Mouse (Mus musculus) left cerebral cortex, adult 2 months (tissue): ENCODE results near the gene Iqschfp. TPM values are rescaled to one million over a fixed set of nuclear protein-coding genes. Genes with fewer than 3 reads are reported as not detected.

Experiments
- DNase-seq, 2 experiments: peaks; one replicate each; pipeline ENCODE4 v3.0.0; 2021 to 2022; ENCODE audit warnings: low spot score in 2 of 2, mixed read lengths in 1 of 2; ENCODE audit errors: extremely low spot score in 1 of 2
- H3K27ac ChIP-seq: fragments of 200-600 bp; 2 replicates; pipeline ENCODE4 v1.8.1; 2022
- H3K4me3 ChIP-seq: fragments of 200-600 bp; 2 replicates; pipeline ENCODE4 v1.8.1; 2022
- CTCF ChIP-seq: fragments of 200-600 bp; IDR thresholded peaks from 2 replicates; pipeline ENCODE4 v1.8.1; 2022; ENCODE audit warnings: antibody characterized with exemption, mild to moderate bottlenecking, moderate library complexity
- intact Hi-C: fragments of 180-260 bp; cut with DNase I; formaldehyde crosslinking; loops from one replicate; pipeline ENCODE4 v1.15.1; 2025
- total RNA-seq, 2 experiments: library from RNA; stranded (reverse); gene quantifications; 2 replicates each; pipeline ENCODE4 v1.2.3; 2021

Iqschfp gene
- total RNA-seq, 2 experiments from 2014 or later = 8.4 to 12.6 TPM

GRCm38 (mm10) chr3:68494296-68495095, 602.5 kb downstream of the Iqschfp start:
- peak; percentile 31 to 42 for DNase-seq
- H3K27ac ChIP-seq = peak overlapping the region; percentile 93
- H3K4me3 ChIP-seq = peak overlapping the region; percentile 66
- intact Hi-C loops = loop anchor here (1.0 to 5.0 kb wide), 5 partner anchors 22 to 436 kb away; no protein-coding TSS in a partner anchor
- TF ChIP-seq CTCF = no peak

GRCm38 (mm10) chr3:68495096-68495735, 603.2 kb downstream of the Iqschfp start:
- peak; percentile 9 for TF ChIP-seq CTCF
- intact Hi-C loops = loop anchor here (2.0 kb wide), 3 partner anchors 48 to 436 kb away; no protein-coding TSS in a partner anchor
- H3K27ac ChIP-seq = peak overlapping the region; percentile 93

GRCm38 (mm10) chr3:68495736-68496242, 603.8 kb downstream of the Iqschfp start:
- peak overlapping the region; percentile 93 for H3K27ac ChIP-seq
- intact Hi-C loops = loop anchor here (2.0 kb wide), 3 partner anchors 47 to 437 kb away; no protein-coding TSS in a partner anchor
- no peak for TF ChIP-seq CTCF
- DNase-seq = peak in 1 of 2 experiments; percentile 42
- peak overlapping the region; percentile 66 for H3K4me3 ChIP-seq

More at GRCm38 (mm10) chr3:68495096-68495735, 603.2 kb downstream of the Iqschfp start:
- H3K4me3 ChIP-seq = peak overlapping the region; percentile 66
- peak; percentile 63 to 70 for DNase-seq

- no peak for TF ChIP-seq CTCF
- DNase-seq = no peak
- H3K27ac ChIP-seq = no peak overlapping the region; the same call in 1 of the 2 replicates
- H3K4me3 ChIP-seq = peak overlapping the region; percentile 66
- intact Hi-C loops = no loop called here
These were observed 604.5 kb downstream of the Iqschfp start for GRCm38 (mm10) chr3:68496513-68496912.

- DNase-seq = no peak
- no peak overlapping the region for H3K27ac ChIP-seq
- intact Hi-C loops = no loop called here
- no peak overlapping the region for H3K4me3 ChIP-seq
- TF ChIP-seq CTCF = no peak
These were observed 607.6 kb downstream of the Iqschfp start for GRCm38 (mm10) chr3:68499532-68500152.

- intact Hi-C loops = no loop called here
- no peak for DNase-seq
- TF ChIP-seq CTCF = no peak
- Histone ChIP-seq H3K27ac (no peak overlapping the region), H3K4me3 (no peak overlapping the region)
These were observed 612.8 kb downstream of the Iqschfp start for GRCm38 (mm10) chr3:68504838-68505237.

GRCm38 (mm10) chr3:68506769-68507318, 614.8 kb downstream of the Iqschfp start:
- TF ChIP-seq CTCF = no peak
- Histone ChIP-seq H3K4me3 (no peak overlapping the region), H3K27ac (no peak overlapping the region)
- intact Hi-C loops = no loop called here
- DNase-seq = no peak

- DNase-seq = peak; percentile 45 to 50
- no peak for TF ChIP-seq CTCF
- Histone ChIP-seq H3K27ac (no peak overlapping the region; the same call in 1 of the 2 replicates), H3K4me3 (no peak overlapping the region)
- intact Hi-C loops = no loop called here
These were observed 616.6 kb downstream of the Iqschfp start for GRCm38 (mm10) chr3:68508629-68509028.

GRCm38 (mm10) chr3:68510872-68511271, 618.8 kb downstream of the Iqschfp start:
- Histone ChIP-seq H3K27ac (no peak overlapping the region), H3K4me3 (no peak overlapping the region)
- intact Hi-C loops = no loop called here
- no peak for TF ChIP-seq CTCF
- no peak for DNase-seq

- no peak for DNase-seq
- intact Hi-C loops = no loop called here
- no peak for TF ChIP-seq CTCF
- Histone ChIP-seq H3K4me3 (no peak overlapping the region), H3K27ac (no peak overlapping the region)
These were observed 619.7 kb downstream of the Iqschfp start for GRCm38 (mm10) chr3:68511744-68512143.

- TF ChIP-seq CTCF = no peak
- intact Hi-C loops = no loop called here
- no peak overlapping the region for H3K27ac ChIP-seq
- H3K4me3 ChIP-seq = no peak overlapping the region
- no peak for DNase-seq
These were observed 620.3 kb downstream of the Iqschfp start for GRCm38 (mm10) chr3:68512327-68512726.
